Mouse (Mus musculus) erythroblast, embryonic 14.5 days (primary cell): ENCODE results near the gene Gtf3c2.

Source experiments
- GATA1 ChIP-seq: IDR thresholded peaks from 2 replicates; pipeline ENCODE4 v1.6.1; 2012; ENCODE audit warnings: low read length, inconsistent platforms, mixed read lengths
- TAL1 ChIP-seq: IDR thresholded peaks from 3 replicates; pipeline ENCODE4 v1.6.1; 2012; ENCODE audit warnings: low read length, inconsistent platforms, mixed read lengths

DNA sequence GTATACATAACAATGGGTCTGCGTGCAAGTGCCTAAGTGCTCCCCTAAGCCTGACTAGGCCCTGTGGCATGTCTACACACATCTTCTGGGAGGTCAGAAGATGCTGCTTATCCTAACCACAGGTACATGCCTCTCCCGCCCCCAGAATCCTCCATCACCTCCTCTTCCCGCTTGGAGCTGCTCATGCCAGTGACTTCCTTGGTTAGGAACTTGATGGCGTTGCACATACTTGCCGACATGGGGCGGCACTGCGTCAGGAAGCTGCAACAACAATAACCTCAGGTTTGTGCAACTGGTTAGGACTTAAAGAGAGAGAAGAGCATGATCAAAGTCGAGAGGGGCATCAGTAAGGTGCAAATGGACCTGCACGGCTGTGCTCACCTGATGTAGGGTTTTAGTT lies 10.3 kb upstream of the Gtf3c2 start:
- TF ChIP-seq TAL1 (no peak), GATA1 (no peak)
